11 mouse cellular contexts compared by ENCODE assay signal in genomic region chr19:21789676-21790075, GRCm38 (mm10). TPM values are rescaled to one million over a fixed set of nuclear protein-coding genes. Genes with fewer than 3 reads are reported as not detected.
DNase-seq lines count a peak whose midpoint lies in the region; ATAC-seq lines count a peak whose summit lies in the region.
"Had no signal": no experiment of that assay in that cellular context is flagged by ENCODE, and none has a peak within 500 bp of the region (broad histone marks: within the 10 kb centered on the region; RNA-seq: fewer than 3 reads in every experiment).

No protein-coding gene starts in this region.

- no peaks in the 10 kb centered on the region for H3K27me3 ChIP-seq in forebrain, embryonic 12.5 days
- H3K27me3 ChIP-seq in limb, embryonic 13.5 days: no peaks in the 10 kb centered on the region
- H3K27me3 ChIP-seq in neural tube, embryonic 13.5 days: no peaks in the 10 kb centered on the region
- H3K27me3 ChIP-seq: embryonic facial prominence, embryonic 13.5 days; Patski had no signal

- ATAC-seq in forebrain, embryonic 12.5 days (ENCODE audit: low FRiP score): peak; percentile 78
- peak; percentile 45; the same call in 1 of the 2 replicates for ATAC-seq in limb, embryonic 13.5 days (ENCODE audit: low FRiP score, low read depth)
- ATAC-seq in neural tube, embryonic 13.5 days (ENCODE audit: low read depth): peak; percentile 79
- ATAC-seq: Patski had no signal

- no peak overlapping the region for H3K9ac ChIP-seq in forebrain, embryonic 12.5 days
- H3K9ac ChIP-seq in limb, embryonic 13.5 days: no peak overlapping the region
- H3K9ac ChIP-seq in neural tube, embryonic 13.5 days: 0 out of 2 replicates have a peak overlapping the region, but pooled peaks have one; percentile 35
- H3K9ac ChIP-seq: embryonic facial prominence, embryonic 13.5 days had no signal

- H3K4me1 ChIP-seq in forebrain, embryonic 12.5 days: peaks cover 67% of the 10 kb centered on the region
- H3K4me1 ChIP-seq in limb, embryonic 13.5 days: peaks cover 33% of the 10 kb centered on the region
- peaks cover 73% of the 10 kb centered on the region for H3K4me1 ChIP-seq in neural tube, embryonic 13.5 days (replicated peaks)

- WGBS in forebrain, embryonic 12.5 days: 12% methylated on average over 6 of the region's 6 CpGs
- WGBS in limb, embryonic 13.5 days: 61% methylated on average over 6 of the region's 6 CpGs
- WGBS in neural tube, embryonic 13.5 days: 14% methylated on average over 6 of the region's 6 CpGs

- peak overlapping the region; percentile 10 for H3K4me2 ChIP-seq in forebrain, embryonic 12.5 days
- H3K4me2 ChIP-seq in limb, embryonic 13.5 days (replicated peaks): no peak overlapping the region
- peak overlapping the region; percentile 43 for H3K4me2 ChIP-seq in neural tube, embryonic 13.5 days
- H3K4me2 ChIP-seq: embryonic facial prominence, embryonic 13.5 days had no signal

- peak; percentile 59 for DNase-seq in left cerebral cortex, postnatal 4 days
- DNase-seq in left cerebral cortex, postnatal 10 days (ENCODE audit: extremely low spot score in 1 of 2, low spot score in 2 of 2): no peak
- DNase-seq in frontal cortex, postnatal 10 days (ENCODE audit: low spot score in 2 of 2): no peak
- DNase-seq in kidney, postnatal 4 days: no peak
- no peak for DNase-seq in gastrocnemius, postnatal 14 days
- DNase-seq: right cerebral cortex, postnatal 4 days had no signal

- H3K4me3 ChIP-seq in forebrain, embryonic 12.5 days (replicated peaks): no peak overlapping the region
- no peak overlapping the region for H3K4me3 ChIP-seq in limb, embryonic 13.5 days
- no peak overlapping the region for H3K4me3 ChIP-seq in neural tube, embryonic 13.5 days
- H3K4me3 ChIP-seq: embryonic facial prominence, embryonic 13.5 days had no signal

- H3K36me3 ChIP-seq in forebrain, embryonic 12.5 days (replicated peaks): peaks cover 20% of the 10 kb centered on the region
- peaks cover 18% of the 10 kb centered on the region for H3K36me3 ChIP-seq in limb, embryonic 13.5 days
- H3K36me3 ChIP-seq in neural tube, embryonic 13.5 days: peaks cover 18% of the 10 kb centered on the region

- peak overlapping the region; percentile 85 for H3K27ac ChIP-seq in forebrain, embryonic 12.5 days
- H3K27ac ChIP-seq in limb, embryonic 13.5 days: no peak overlapping the region
- peak overlapping the region; percentile 92 for H3K27ac ChIP-seq in neural tube, embryonic 13.5 days (replicated peaks)
- H3K27ac ChIP-seq: embryonic facial prominence, embryonic 13.5 days had no signal

- intact Hi-C loops in left cerebral cortex, postnatal 4 days (cut with DNase I): no loop called here
- intact Hi-C loops in left cerebral cortex, postnatal 10 days (cut with DNase I): no loop called here
- intact Hi-C loops in gastrocnemius, postnatal 14 days (cut with DNase I; ENCODE audit: low total_unique reads): no loop called here

- H3K9me3 ChIP-seq in forebrain, embryonic 12.5 days: no peaks in the 10 kb centered on the region
- no peaks in the 10 kb centered on the region for H3K9me3 ChIP-seq in limb, embryonic 13.5 days
- H3K9me3 ChIP-seq in neural tube, embryonic 13.5 days: no peaks in the 10 kb centered on the region
- H3K9me3 ChIP-seq: embryonic facial prominence, embryonic 13.5 days had no signal

RNA-seq across cellular contexts. Expression of gene Cemip2, which starts 11.5 kb away (rescaled TPM):
- total RNA-seq in left cerebral cortex, postnatal 4 days (2021): 10 to 100 TPM; 27.9 to 28.3 TPM
- total RNA-seq in left cerebral cortex, postnatal 10 days (2021): 10 to 100 TPM; 17.2 TPM
- polyA plus RNA-seq in forebrain, embryonic 12.5 days (2016; fragmentation: Nextera tagmentation; extraction: Ambion mirVana): 88.7 and 89.2 TPM in 2 replicates
- polyA plus RNA-seq in limb, embryonic 13.5 days (2015; fragmentation: Nextera tagmentation; extraction: Ambion mirVana): 36.9 and 39.0 TPM in 2 replicates
- 38.5 and 41.9 TPM in 2 replicates for polyA plus RNA-seq in neural tube, embryonic 13.5 days (2015; fragmentation: Nextera tagmentation; extraction: Ambion mirVana)
- 1 to 10 TPM; 6.4 to 7.7 TPM for total RNA-seq in gastrocnemius, postnatal 14 days (2021)
